Mouse (Mus musculus): Measurements from ENCODE around the gene Hes7.
A peak's percentile ranks its signal among the peaks of the same experiment; 100 is the strongest.

Gene Hes7

DNA sequence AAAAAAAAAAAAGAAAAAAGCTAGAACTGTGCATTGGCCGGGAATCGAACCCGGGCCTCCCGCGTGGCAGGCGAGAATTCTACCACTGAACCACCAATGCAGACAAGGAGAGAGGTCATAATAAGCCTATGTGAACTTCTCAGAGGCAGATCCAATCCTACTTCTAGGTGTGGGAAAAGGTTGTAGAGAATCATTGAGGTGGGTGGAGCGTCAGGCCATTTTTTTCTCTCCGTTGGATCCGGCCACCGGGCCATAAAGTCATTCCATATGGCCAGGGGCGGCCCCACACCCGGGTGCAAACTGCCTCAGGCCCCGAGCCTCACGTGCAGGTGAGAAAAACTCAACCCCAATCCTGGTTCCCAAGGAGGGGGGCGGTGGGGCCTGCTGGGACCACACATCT, 1.4 kb upstream of the Hes7 start:
- DNase-seq (ENCODE audit: extremely low spot score, low spot score), result peak; percentile 92

GRCm38 (mm10) chr11:69119446-69120155, 603 bp upstream of the Hes7 start:
- no peak for DNase-seq (ENCODE audit: extremely low spot score, low spot score)

GRCm38 (mm10) chr11:69121001-69121740, 967 bp downstream of the Hes7 start:
- DNase-seq (ENCODE audit: extremely low spot score, low spot score), result peak; percentile 67

DNA sequence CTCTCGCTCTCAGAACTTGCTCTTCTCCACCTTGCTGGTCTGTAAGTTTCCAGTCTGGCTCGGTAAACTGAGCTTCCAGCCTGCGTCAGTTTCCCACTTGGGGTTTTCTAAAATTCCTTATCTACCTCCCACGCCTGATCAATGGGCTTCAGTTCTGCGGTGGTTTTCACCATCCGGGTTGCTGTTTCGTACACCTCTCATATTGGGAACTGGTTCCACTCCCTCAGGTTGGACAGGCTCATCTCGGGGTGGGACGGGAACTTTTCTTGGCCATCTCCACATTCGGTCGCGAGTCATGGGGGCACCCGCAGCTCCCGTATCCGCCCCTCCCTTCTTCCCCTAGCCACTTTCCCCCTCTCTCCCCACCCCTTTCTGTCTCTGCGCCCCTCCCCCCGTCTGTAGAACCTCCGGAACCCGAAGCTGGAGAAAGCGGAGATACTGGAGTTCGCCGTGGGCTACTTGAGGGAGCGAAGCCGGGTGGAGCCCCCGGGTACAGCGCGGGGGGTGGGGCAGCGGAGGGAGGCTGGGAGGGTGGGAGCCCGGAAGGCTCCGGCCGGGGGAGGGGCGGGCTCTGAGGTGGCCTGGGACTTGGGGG, 1.6 kb downstream of the Hes7 start:
- peak; percentile 71 for DNase-seq (ENCODE audit: extremely low spot score, low spot score)

DNA sequence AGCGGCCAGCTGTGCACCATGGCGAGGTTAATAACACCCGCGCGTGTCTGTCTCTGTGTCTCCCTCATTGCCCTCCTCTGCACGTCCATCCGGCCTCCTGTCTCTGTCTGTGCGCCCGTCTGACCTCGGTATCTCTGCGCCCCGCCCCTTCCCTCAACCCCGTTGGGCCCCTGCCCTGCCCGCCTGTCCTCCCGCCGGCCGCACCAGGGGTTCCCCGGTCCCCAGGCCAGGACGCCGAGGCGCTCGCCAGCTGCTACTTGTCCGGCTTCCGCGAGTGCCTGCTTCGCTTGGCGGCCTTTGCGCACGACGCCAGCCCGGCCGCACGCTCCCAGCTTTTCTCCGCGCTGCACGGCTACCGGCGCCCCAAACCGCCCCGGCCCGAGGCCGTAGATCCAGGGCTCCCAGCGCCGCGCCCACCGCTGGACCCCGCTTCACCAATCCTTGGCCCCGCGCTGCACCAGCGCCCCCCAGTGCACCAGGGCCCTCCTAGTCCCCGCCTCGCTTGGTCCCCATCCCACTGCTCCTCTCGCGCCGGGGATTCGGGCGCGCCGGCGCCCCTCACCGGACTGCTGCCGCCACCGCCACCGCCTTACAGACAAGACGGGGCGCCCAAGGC, 2.2 kb downstream of the Hes7 start, which contains the start of gene 9130213A22Rik:
TSS of gene 9130213A22Rik (minus strand) at position 254 of the 616 bp plus-strand sequence.
- peak; percentile 91 for DNase-seq (ENCODE audit: extremely low spot score, low spot score)

- DNase-seq (ENCODE audit: extremely low spot score, low spot score), result peak; percentile 99
These were observed 3.0 kb downstream of the Hes7 start for GRCm38 (mm10) chr11:69123056-69123692.

DNA sequence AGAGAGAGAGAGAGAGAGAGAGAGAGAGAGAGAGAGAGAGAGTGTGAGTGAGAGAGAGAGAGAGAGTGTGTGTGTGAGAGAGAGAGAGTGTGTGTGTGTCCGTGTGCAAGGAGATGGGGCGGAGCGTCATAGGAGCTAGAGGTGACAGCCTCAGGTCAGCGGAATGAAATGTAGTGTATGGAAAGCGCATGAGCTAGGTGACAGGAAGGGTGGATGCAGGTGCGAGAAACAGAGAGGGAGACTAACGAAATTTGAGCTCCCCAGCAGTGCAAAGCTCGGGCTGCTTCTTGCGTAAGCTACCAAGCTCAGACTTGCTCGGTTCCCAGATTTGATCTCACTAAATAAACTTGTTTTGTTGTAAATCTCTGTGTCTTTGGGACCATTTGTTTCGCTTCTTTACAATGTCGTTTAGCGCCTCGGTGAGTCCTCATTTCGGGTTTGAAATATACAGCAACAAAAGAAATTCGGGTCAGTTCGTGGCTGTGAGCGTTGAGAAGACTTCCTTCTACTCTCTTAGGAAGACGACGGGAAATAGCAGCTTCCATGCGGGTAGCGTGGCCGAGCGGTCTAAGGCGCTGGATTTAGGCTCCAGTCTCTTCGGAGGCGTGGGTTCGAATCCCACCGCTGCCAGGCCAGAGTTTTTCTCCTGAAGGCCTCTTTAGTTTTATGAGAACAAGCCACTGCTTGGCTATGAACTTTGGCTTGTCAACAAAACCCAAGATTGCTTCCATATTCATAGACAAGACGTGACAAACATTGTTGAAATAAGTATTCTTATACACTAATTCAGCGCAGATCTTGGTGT, 3.7 kb downstream of the Hes7 start:
- DNase-seq (ENCODE audit: extremely low spot score, low spot score), result peak; percentile 98

DNA sequence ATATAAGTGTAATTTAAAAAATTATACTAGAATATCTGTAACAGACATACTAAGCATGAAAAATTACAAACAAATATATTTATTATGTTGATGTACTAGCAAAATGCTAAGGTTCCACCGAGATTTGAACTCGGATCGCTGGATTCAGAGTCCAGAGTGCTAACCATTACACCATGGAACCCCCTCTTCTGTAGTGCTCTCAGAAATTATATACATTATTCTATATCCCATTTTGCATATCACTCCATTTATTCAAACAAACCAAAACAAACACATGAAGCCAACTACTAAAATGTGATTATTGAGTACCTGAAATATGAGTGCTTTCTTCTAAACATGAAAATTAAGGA, 4.3 kb downstream of the Hes7 start:
- peak; percentile 57 for DNase-seq (ENCODE audit: extremely low spot score, low spot score)

- peak; percentile 84 for DNase-seq (ENCODE audit: extremely low spot score, low spot score)
These were observed 5.0 kb downstream of the Hes7 start for GRCm38 (mm10) chr11:69125041-69125851.

GRCm38 (mm10) chr11:69125852-69125918, 5.5 kb downstream of the Hes7 start, which contains the start of gene Aloxe3:
Gene Aloxe3 (plus strand): TSS chr11:69125896.
- no peak for DNase-seq (ENCODE audit: extremely low spot score, low spot score)

GRCm38 (mm10) chr11:69125919-69126705, 5.9 kb downstream of the Hes7 start:
- peak; percentile 31 for DNase-seq (ENCODE audit: extremely low spot score, low spot score)

DNA sequence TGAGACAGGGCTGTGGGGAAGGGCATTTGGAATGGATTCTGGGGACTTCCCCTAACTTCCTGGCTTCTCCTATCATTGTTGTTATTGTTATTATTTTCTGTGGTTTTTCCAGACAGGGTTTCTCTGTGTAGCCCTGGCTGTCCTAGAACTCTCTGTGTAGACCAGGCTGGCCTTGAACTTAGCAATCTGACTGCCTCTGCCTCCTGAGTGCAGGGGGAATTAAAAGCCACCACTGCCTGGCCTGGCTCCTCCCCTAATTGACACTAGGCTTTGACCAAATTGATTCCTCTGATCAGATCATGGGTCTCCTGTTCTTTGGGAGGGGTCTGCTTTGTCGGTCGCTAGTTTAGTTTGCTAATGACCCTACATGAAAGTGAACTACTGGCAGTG, 6.5 kb downstream of the Hes7 start:
- DNase-seq (ENCODE audit: extremely low spot score, low spot score), result no peak

DNA sequence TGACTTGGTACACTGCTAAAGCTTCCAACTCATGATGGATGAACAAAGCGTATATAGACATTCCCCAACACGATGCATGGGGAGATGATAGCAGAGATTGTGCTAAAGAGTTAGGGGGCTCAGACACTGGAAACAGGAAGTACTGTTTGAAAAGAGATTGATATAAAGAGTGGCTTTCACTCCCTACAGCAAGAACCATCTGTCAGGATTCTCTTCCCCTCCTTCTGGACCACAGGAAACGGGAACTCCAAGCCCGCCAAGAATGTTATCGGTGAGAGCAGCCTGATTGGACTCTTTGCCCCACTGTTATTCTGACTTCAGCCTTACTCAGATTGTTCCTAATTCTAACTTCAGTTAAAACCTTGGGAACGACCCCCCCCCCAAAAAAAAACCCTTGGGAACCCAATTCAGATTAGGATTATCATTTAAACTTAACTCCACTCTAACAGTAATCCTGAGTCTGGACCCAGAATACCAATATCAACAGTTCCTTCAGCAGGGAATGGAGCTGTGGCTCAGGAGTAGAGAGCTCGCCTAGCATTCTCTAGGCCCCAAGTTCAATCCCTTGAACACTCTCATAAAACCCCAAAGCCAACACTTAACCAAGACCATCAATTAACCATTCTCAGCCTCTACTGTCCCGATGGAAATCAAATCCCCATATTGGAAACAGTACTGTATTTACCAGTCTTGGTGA, 8.4 kb downstream of the Hes7 start:
- no peak for DNase-seq (ENCODE audit: extremely low spot score, low spot score)

- no peak for DNase-seq (ENCODE audit: extremely low spot score, low spot score)
These were observed 13.3 kb downstream of the Hes7 start for GRCm38 (mm10) chr11:69133566-69133922.

- DNase-seq (ENCODE audit: extremely low spot score, low spot score), result peak; percentile 61
These were observed 13.9 kb downstream of the Hes7 start for GRCm38 (mm10) chr11:69133923-69134621.

- DNase-seq (ENCODE audit: extremely low spot score, low spot score), result no peak
These were observed 14.4 kb downstream of the Hes7 start for GRCm38 (mm10) chr11:69134622-69134968.

- DNase-seq (ENCODE audit: extremely low spot score, low spot score), result no peak
These were observed 15.2 kb downstream of the Hes7 start for GRCm38 (mm10) chr11:69135361-69135760.

DNA sequence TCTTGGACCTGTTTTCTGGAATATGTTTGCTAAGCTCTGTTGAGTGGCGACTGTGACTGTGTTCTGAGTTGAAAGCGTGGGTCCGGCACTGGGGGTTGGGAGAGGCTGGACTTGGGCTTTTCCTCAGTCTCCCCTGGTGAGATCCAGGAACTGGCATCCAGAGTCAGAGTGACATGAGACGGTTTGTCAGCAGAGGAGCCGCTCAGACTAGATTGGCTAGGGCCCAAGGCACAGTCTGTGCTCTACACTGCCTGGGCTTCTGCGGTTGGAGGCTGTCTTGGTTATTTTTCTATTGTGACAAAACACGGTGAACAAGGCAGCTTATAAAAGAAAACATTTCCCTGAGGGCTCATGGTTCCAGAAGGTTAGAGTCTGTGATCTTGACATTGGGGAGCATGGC, 27.3 kb downstream of the Hes7 start:
- DNase-seq (ENCODE audit: extremely low spot score, low spot score), result no peak
